Mouse (Mus musculus) E14TG2a.4 (cell line): Measurements from ENCODE around the gene Trhr2.

Source experiments
- CTCF ChIP-seq: conservative IDR thresholded peaks from 2 replicates; pipeline ENCODE4 v1.5.1; 2014; ENCODE audit warnings: low read length
- POU5F1 ChIP-seq: IDR thresholded peaks from 2 replicates; pipeline ENCODE4 v1.6.1; 2014; ENCODE audit warnings: low read length, borderline replicate concordance

DNA sequence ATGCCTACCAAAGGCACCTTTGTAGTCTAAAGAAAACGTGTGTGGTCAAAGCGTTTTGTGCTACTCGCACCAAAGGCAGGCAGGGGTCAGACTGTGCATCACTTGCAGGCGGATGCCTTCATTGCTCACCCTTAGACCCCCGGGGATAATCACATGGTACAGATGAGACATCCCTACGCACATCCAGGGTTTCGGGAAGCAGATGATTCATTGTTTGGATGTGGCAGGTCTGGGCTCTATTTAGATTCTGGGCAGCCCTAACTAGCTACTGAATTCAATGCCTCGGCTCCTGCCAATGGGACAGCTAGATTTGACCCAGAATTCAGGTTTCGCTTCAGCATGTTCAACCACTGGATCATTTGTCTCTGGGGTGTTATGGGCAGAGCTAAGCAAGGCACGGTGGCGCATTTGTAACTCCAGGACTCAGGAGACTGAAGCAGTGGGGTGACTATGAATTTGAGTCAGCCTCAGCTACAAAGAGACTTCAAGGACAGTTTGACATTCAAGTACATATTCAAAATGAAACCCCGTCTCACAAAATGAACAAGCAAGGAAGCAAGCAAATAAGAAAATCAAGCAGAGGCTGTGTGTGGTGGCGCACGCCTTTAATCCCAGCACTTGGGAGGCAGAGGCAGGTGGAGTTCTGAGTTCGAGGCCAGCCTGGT is 1.3 kb downstream of the Trhr2 start:
- no peak for TF ChIP-seq CTCF
- no peak for TF ChIP-seq POU5F1
